Mouse (Mus musculus) C2C12 (cell line): ENCODE results near the gene Cacna2d3. TPM values are rescaled to one million over a fixed set of nuclear protein-coding genes. Genes with fewer than 3 reads are reported as not detected.

Experiments used
- H3K27me3 ChIP-seq: one replicate; pipeline ENCODE4 v1.6.1; 2011; ENCODE audit not compliant: control insufficient read depth, insufficient read depth, insufficient read length
- H3K36me3 ChIP-seq: one replicate; pipeline ENCODE4 v1.6.1; 2011; ENCODE audit not compliant: control insufficient read depth, insufficient read depth
- H3K4me3 ChIP-seq: one replicate; pipeline ENCODE4 v1.5.1; 2011; ENCODE audit warnings: mild to moderate bottlenecking, control low read depth; ENCODE audit not compliant: poor library complexity, insufficient read depth, severe bottlenecking
- H3K79me2 ChIP-seq: one replicate; pipeline ENCODE4 v1.6.1; 2011; ENCODE audit not compliant: control insufficient read depth, insufficient read depth
- H3K79me3 ChIP-seq: one replicate; pipeline ENCODE4 v1.6.1; 2011; ENCODE audit warnings: low read depth, control low read depth
- H3ac ChIP-seq: one replicate; pipeline ENCODE3; 2011; ENCODE audit warnings: low read depth; ENCODE audit not compliant: control insufficient read depth, insufficient read length
- CEBPB ChIP-seq: IDR thresholded peaks from one replicate; pipeline ENCODE4 v1.6.1; 2011; ENCODE audit warnings: low read depth, mild to moderate bottlenecking, control low read depth, moderate library complexity
- CTCF ChIP-seq: IDR thresholded peaks from one replicate; pipeline ENCODE4 v1.5.1; 2011; ENCODE audit not compliant: control insufficient read depth, insufficient read depth, insufficient read length
- FOSL1 ChIP-seq: IDR thresholded peaks from one replicate; pipeline ENCODE4 v1.8.0; 2011; ENCODE audit warnings: mild to moderate bottlenecking, low read length; ENCODE audit not compliant: poor library complexity, insufficient read depth, severe bottlenecking
- MAX ChIP-seq: IDR thresholded peaks from one replicate; pipeline ENCODE4 v1.6.1; 2011; ENCODE audit warnings: mild to moderate bottlenecking, control low read depth
- MYOD1 ChIP-seq: IDR thresholded peaks from one replicate; pipeline ENCODE4 v1.6.1; 2011; ENCODE audit warnings: low read depth; ENCODE audit not compliant: control insufficient read depth, insufficient read length
- MYOG ChIP-seq: IDR thresholded peaks from one replicate; pipeline ENCODE4 v1.6.1; 2011; ENCODE audit not compliant: control insufficient read depth, insufficient read length; ENCODE audit errors: extremely low read depth
- USF1 ChIP-seq: IDR thresholded peaks from one replicate; pipeline ENCODE4 v1.6.1; 2011; ENCODE audit warnings: low read depth, mild to moderate bottlenecking, control low read depth, moderate library complexity
- polyA plus RNA-seq: library from polyadenylated mRNA; unstranded; fragments of >200 nt; fragmentation: generic; extraction: Trizol; gene quantifications from one replicate; pipeline ENCODE4 v1.2.1, GENCODE M21; 2012; ENCODE audit warnings: missing spikeins

Cacna2d3 gene
- polyA plus RNA-seq, 1 experiment: not detected

DNA sequence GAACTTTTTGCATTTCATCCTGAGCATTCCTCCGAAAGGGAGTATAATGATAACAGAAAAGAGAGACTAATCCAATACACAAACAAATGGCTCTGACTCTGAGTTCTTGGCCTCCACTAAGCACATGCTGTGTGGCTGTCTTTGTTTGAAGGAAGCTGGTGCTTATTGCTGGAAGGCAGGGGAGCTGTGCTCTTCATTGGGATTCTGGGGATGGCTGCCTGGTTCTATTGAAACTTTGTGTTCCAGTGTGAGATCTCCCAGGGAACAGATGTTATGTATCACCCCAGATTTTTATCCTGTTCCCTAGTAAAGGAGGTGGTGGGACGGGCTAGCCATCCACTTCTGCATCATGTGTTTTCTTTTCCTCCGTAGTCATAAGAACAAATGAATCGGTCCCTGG lies 856.7 kb downstream of the Cacna2d3 start:
- Histone ChIP-seq H3K36me3 (no peaks in the 10 kb centered on the region), H3K4me3 (no peak overlapping the region), H3ac (no peak overlapping the region), H3K79me3 (no peaks in the 10 kb centered on the region), H3K27me3 (no peaks in the 10 kb centered on the region), H3K79me2 (no peaks in the 10 kb centered on the region)
- TF ChIP-seq FOSL1 (no peak), CEBPB (no peak), MAX (no peak), CTCF (no peak), MYOD1 (no peak), MYOG (no peak), USF1 (no peak)

DNA sequence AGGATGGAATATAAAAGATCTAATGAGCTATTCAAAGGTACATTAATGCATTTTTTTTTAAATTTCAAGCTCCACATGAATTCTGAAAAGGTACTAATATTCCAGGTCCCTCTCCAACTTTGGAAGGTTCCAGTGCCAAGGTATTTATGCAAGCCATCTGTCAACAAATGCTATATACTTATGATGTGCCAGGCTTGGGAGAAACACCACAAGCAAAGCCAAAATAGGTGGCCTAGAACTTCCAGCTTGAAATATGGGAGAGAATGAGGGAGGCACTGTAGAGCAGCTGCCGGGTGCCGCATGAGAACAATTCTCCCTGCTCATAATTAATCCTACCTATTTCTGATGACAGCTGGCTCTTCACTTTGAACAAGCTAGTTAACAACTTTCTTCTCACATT lies 860.5 kb downstream of the Cacna2d3 start:
- no peak for TF ChIP-seq MAX
- no peak for TF ChIP-seq MYOD1
- no peak for TF ChIP-seq FOSL1
- no peak for TF ChIP-seq MYOG
- TF ChIP-seq CTCF: no peak
- TF ChIP-seq USF1: no peak
- TF ChIP-seq CEBPB: no peak
- no peaks in the 10 kb centered on the region for H3K79me2 ChIP-seq
- H3K36me3 ChIP-seq: no peaks in the 10 kb centered on the region
- no peaks in the 10 kb centered on the region for H3K79me3 ChIP-seq
- no peak overlapping the region for H3ac ChIP-seq
- H3K27me3 ChIP-seq: no peaks in the 10 kb centered on the region
- no peak overlapping the region for H3K4me3 ChIP-seq

Other genes starting within 250 kb of the Cacna2d3 start
- 112 TPM for gene Selenok, start 246.4 kb upstream of the Cacna2d3 start, polyA plus RNA-seq